Mouse (Mus musculus): Measurements from ENCODE around the gene 2900026A02Rik. TPM values are rescaled to one million over a fixed set of nuclear protein-coding genes. Genes with fewer than 3 reads are reported as not detected.

2900026A02Rik gene
- polyA plus RNA-seq, 1 experiment from 2014 or later: 9.2 TPM

DNA sequence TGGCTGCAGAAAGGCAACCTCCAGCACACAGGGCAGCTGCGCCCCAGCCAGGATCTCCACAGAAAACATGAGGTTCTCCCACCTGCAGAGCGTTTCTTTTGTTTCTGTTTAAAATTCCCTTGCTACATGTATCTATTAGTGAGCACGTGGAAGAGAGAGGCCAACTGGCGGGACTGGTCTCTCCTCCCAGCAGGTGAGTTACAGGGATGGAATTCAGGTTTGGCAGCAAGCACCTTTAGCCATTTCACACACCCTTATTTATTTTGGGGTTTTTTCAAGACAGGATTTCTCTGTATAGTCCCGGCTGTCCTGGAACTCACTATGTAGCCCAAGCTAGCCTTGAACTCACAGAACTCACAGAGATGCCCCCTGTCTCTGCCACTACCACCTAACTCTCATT is 66.6 kb downstream of the 2900026A02Rik start:
- H3K9ac ChIP-seq (ENCODE audit: low read depth, low read length): no peak overlapping the region
- no peak overlapping the region for H3K4me2 ChIP-seq (ENCODE audit: low read depth, low read length)
- H3K27me3 ChIP-seq (replicated peaks; ENCODE audit: control insufficient read depth, insufficient read depth, low read length): no peaks in the 10 kb centered on the region
- peaks cover 38% of the 10 kb centered on the region for H3K4me1 ChIP-seq (ENCODE audit: control insufficient read depth, insufficient read depth, low read length)
- no peak for DNase-seq (ENCODE audit: low spot score)
- H3K9me3 ChIP-seq (ENCODE audit: control insufficient read depth, low read length): no peaks in the 10 kb centered on the region
- H3K36me3 ChIP-seq (ENCODE audit: control insufficient read depth, insufficient read depth, low read length): no peaks in the 10 kb centered on the region
- no peak overlapping the region for H3K4me3 ChIP-seq (ENCODE audit: low read depth, low read length)
- peak overlapping the region; percentile 69; the same call in 1 of the 2 replicates for H3K27ac ChIP-seq (replicated peaks; ENCODE audit: low read depth, low read length)
- 62% methylated on average over 5 of the region's 5 CpGs for WGBS
- ATAC-seq (ENCODE audit: low read depth): no peak

DNA sequence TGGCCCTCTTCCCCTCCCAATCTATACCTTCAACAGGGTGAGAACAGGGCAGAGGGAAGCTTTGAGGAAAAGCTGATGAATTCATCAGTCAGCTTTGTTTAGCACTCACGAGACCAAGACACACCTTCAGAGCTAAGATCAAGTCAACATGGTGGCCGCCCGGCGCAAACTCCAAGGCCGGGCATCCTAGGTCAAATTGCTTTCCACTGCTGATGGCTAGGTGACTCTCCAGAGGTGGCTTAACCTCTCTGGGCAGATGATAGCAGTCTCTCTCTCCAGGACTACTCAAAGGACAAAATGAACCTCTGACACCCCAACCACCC is 67.6 kb downstream of the 2900026A02Rik start:
- WGBS: 94% methylated on average over 4 of the region's 5 CpGs
- H3K4me3 ChIP-seq (ENCODE audit: low read depth, low read length): no peak overlapping the region

DNA sequence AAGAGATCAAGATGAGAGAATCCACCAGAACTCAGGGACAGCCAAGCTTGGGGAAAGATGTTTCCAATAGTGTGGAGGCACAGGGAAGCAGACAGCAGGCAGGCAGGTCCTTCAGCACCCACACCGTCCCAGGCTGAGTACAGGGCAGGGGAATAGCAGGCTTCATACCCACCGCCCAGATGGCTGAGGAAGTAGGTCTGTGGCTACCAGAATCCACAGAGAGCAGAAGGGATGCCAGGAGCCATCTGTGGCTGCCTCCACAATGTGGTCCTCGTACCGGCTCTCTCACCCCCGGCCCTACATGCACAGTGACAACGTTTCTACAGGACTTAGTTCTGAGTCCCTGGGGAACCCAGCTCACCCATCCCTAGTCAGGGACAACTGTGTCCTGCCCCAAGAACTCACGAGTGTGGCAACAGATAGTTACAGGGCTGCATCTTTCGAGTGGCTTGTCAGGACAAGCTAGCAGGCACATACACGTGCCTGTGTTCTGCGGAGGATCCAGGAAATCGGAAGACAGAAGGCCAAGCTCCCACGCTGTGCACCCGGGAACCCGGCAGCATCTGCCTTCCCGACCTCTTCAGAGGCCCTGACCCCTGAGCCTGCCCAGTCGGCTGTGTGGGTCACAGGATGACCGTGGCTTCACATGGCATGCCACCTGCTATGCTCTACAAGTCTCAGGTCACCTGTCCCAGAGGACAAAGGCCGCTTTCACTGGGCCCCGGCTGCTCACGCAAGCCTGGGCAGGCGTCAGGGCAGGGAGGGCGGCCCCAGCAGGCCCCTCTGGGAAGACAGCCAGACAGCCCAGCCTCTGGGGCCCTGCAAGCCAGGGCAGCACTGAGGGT is 68.2 kb downstream of the 2900026A02Rik start:
- 44% methylated on average over 22 of the region's 22 CpGs for WGBS
- no peaks in the 10 kb centered on the region for H3K9me3 ChIP-seq (ENCODE audit: control insufficient read depth, low read length)
- H3K27ac ChIP-seq (replicated peaks; ENCODE audit: low read depth, low read length): peak overlapping the region; percentile 69
- DNase-seq (ENCODE audit: low spot score): peak; percentile 76
- no peak overlapping the region for H3K4me3 ChIP-seq (ENCODE audit: low read depth, low read length)
- no peak overlapping the region for H3K9ac ChIP-seq (ENCODE audit: low read depth, low read length)
- H3K36me3 ChIP-seq (ENCODE audit: control insufficient read depth, insufficient read depth, low read length): no peaks in the 10 kb centered on the region
- peak; percentile 76 for ATAC-seq (ENCODE audit: low read depth)
- no peak overlapping the region for H3K4me2 ChIP-seq (ENCODE audit: low read depth, low read length)
- H3K4me1 ChIP-seq (ENCODE audit: control insufficient read depth, insufficient read depth, low read length): peaks cover 38% of the 10 kb centered on the region
- no peaks in the 10 kb centered on the region for H3K27me3 ChIP-seq (replicated peaks; ENCODE audit: control insufficient read depth, insufficient read depth, low read length)

More for the DNA sequence above, 67.6 kb downstream of the 2900026A02Rik start:
- H3K36me3 ChIP-seq (ENCODE audit: control insufficient read depth, insufficient read depth, low read length): no peaks in the 10 kb centered on the region
- no peak overlapping the region for H3K9ac ChIP-seq (ENCODE audit: low read depth, low read length)
- no peak overlapping the region for H3K4me2 ChIP-seq (ENCODE audit: low read depth, low read length)
- no peaks in the 10 kb centered on the region for H3K27me3 ChIP-seq (replicated peaks; ENCODE audit: control insufficient read depth, insufficient read depth, low read length)
- H3K9me3 ChIP-seq (ENCODE audit: control insufficient read depth, low read length): no peaks in the 10 kb centered on the region
- DNase-seq (ENCODE audit: low spot score) (no peak), ATAC-seq (ENCODE audit: low read depth) (no peak)
- peak overlapping the region; percentile 69 for H3K27ac ChIP-seq (replicated peaks; ENCODE audit: low read depth, low read length)
- peaks cover 39% of the 10 kb centered on the region for H3K4me1 ChIP-seq (ENCODE audit: control insufficient read depth, insufficient read depth, low read length)

DNA sequence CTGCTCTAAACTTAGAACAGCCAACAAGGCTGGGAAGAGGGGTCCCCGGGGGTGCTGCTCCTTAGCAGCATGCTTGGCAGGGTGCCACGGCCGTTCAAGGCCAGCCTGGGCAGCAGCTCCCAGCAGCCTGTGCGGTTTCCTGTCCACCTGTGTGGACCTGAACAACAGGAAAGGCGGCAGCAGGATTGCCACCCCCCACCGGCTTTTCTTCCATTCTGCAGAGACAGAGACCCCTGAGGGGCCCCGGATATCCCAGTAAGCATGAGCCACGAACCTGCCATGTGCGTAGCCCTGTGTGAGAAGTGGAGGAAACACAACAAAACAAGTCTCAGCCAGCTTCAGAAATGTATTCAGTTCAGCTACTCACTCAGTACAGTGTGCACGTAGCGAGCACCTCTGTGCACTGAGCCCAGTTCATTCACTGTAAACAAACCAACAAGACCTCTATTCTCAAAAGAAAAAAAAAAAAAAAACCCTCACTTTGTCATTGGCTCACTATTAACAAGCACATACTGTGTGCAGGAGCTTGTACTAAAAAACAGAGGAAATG is 69.4 kb downstream of the 2900026A02Rik start:
- Histone ChIP-seq H3K27me3 (replicated peaks; ENCODE audit: control insufficient read depth, insufficient read depth, low read length) (no peaks in the 10 kb centered on the region), H3K27ac (replicated peaks; ENCODE audit: low read depth, low read length) (peak overlapping the region; percentile 73), H3K4me3 (ENCODE audit: low read depth, low read length) (no peak overlapping the region), H3K9ac (ENCODE audit: low read depth, low read length) (0 out of 2 replicates have a peak overlapping the region, but pooled peaks have one; percentile 38), H3K36me3 (ENCODE audit: control insufficient read depth, insufficient read depth, low read length) (no peaks in the 10 kb centered on the region), H3K9me3 (ENCODE audit: control insufficient read depth, low read length) (no peaks in the 10 kb centered on the region), H3K4me2 (ENCODE audit: low read depth, low read length) (no peak overlapping the region), H3K4me1 (ENCODE audit: control insufficient read depth, insufficient read depth, low read length) (peaks cover 33% of the 10 kb centered on the region)
- ATAC-seq (ENCODE audit: low read depth): peak; percentile 34; the same call in 1 of the 2 replicates
- peak; percentile 87 for DNase-seq (ENCODE audit: low spot score)
- WGBS: 35% methylated on average over 11 of the region's 11 CpGs

DNA sequence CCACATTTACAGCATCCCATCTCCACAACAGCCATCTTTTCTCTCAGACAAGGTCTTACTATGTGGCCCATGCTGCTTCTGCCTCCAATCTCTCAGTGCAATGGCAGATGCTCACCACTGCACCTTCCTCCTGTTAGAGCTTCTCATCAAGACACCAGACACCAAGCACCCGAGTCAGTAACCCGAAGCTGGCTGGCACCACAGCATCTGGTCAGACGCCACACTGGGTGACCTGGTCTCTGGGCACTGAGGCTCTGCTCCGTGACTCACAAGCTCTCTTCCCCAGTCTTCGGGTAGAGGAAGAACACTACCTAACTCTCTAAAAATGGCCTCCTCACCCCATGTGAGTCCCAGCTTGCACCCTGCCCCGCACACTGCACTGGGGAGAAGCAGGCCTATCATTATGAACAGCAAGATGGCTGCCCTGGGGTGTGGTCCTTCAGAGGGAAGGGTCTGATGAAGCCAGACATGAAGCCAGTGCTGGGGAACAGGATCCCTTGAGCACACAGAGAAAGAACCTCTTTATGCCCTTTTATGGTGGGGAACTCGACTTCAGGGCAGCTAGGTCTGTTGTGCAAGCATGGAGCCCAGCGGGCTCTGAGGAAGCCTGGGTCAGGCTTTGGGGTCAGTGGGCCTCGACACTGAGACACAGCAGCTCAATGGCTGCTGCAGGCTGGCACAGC is 70.0 kb downstream of the 2900026A02Rik start:
- Histone ChIP-seq H3K4me2 (ENCODE audit: low read depth, low read length) (no peak overlapping the region), H3K4me1 (ENCODE audit: control insufficient read depth, insufficient read depth, low read length) (peaks cover 33% of the 10 kb centered on the region), H3K4me3 (ENCODE audit: low read depth, low read length) (no peak overlapping the region), H3K27ac (replicated peaks; ENCODE audit: low read depth, low read length) (peak overlapping the region; percentile 73), H3K9me3 (ENCODE audit: control insufficient read depth, low read length) (no peaks in the 10 kb centered on the region), H3K36me3 (ENCODE audit: control insufficient read depth, insufficient read depth, low read length) (no peaks in the 10 kb centered on the region), H3K9ac (ENCODE audit: low read depth, low read length) (0 out of 2 replicates have a peak overlapping the region, but pooled peaks have one; percentile 38), H3K27me3 (replicated peaks; ENCODE audit: control insufficient read depth, insufficient read depth, low read length) (no peaks in the 10 kb centered on the region)
- 0 out of 2 replicates have a peak, but pooled peaks have one; percentile 2 for ATAC-seq (ENCODE audit: low read depth)
- DNase-seq (ENCODE audit: low spot score): no peak
- WGBS: 53% methylated on average over 8 of the region's 9 CpGs

DNA sequence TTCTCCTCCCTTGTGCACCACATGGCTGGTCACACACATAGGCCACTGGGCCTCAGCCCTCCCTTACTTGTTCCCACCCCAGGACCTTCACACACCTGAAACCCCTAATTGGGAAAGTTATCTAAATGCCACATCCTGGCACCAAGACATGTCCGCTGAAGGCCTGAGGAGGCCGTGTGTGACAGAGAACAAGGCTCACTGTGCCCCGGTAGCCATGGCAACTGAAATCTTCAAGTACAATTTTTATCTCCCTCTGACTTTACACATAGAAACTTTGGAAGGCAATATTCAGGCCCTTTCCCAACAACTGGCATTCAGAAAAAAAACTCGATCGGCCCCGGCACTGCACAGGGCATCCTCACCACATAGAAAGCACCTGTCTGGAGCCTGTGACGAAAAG is 72.0 kb downstream of the 2900026A02Rik start:
- no peaks in the 10 kb centered on the region for H3K9me3 ChIP-seq (ENCODE audit: control insufficient read depth, low read length)
- H3K4me1 ChIP-seq (ENCODE audit: control insufficient read depth, insufficient read depth, low read length): peaks cover 33% of the 10 kb centered on the region
- H3K4me2 ChIP-seq (ENCODE audit: low read depth, low read length): no peak overlapping the region
- no peaks in the 10 kb centered on the region for H3K36me3 ChIP-seq (ENCODE audit: control insufficient read depth, insufficient read depth, low read length)
- H3K9ac ChIP-seq (ENCODE audit: low read depth, low read length): peak overlapping the region; percentile 30; the same call in 1 of the 2 replicates
- H3K27ac ChIP-seq (replicated peaks; ENCODE audit: low read depth, low read length): peak overlapping the region; percentile 44
- ATAC-seq (ENCODE audit: low read depth) (no peak), DNase-seq (ENCODE audit: low spot score) (no peak)
- no peak overlapping the region for H3K4me3 ChIP-seq (ENCODE audit: low read depth, low read length)
- WGBS: 88% methylated on average over 7 of the region's 7 CpGs
- H3K27me3 ChIP-seq (replicated peaks; ENCODE audit: control insufficient read depth, insufficient read depth, low read length): no peaks in the 10 kb centered on the region

- 0 out of 2 replicates have a peak overlapping the region, but pooled peaks have one; percentile 14 for H3K9ac ChIP-seq (ENCODE audit: low read depth, low read length)
- no peaks in the 10 kb centered on the region for H3K36me3 ChIP-seq (ENCODE audit: control insufficient read depth, insufficient read depth, low read length)
- no peak overlapping the region for H3K4me3 ChIP-seq (ENCODE audit: low read depth, low read length)
- H3K4me1 ChIP-seq (ENCODE audit: control insufficient read depth, insufficient read depth, low read length): peaks cover 27% of the 10 kb centered on the region
- H3K9me3 ChIP-seq (ENCODE audit: control insufficient read depth, low read length): no peaks in the 10 kb centered on the region
- H3K27ac ChIP-seq (replicated peaks; ENCODE audit: low read depth, low read length): peak overlapping the region; percentile 65
- WGBS: 58% methylated on average over 13 of the region's 13 CpGs
- ATAC-seq (ENCODE audit: low read depth) (no peak), DNase-seq (ENCODE audit: low spot score) (no peak)
- H3K27me3 ChIP-seq (replicated peaks; ENCODE audit: control insufficient read depth, insufficient read depth, low read length): no peaks in the 10 kb centered on the region
- no peak overlapping the region for H3K4me2 ChIP-seq (ENCODE audit: low read depth, low read length)
Observed at GRCm38 (mm10) chr5:113147994-113148471, 73.0 kb downstream of the 2900026A02Rik start.

GRCm38 (mm10) chr5:113146656-113147055 is 74.4 kb downstream of the 2900026A02Rik start:
- Histone ChIP-seq H3K36me3 (ENCODE audit: control insufficient read depth, insufficient read depth, low read length) (no peaks in the 10 kb centered on the region), H3K4me1 (ENCODE audit: control insufficient read depth, insufficient read depth, low read length) (peaks cover 26% of the 10 kb centered on the region), H3K27me3 (replicated peaks; ENCODE audit: control insufficient read depth, insufficient read depth, low read length) (no peaks in the 10 kb centered on the region), H3K4me3 (ENCODE audit: low read depth, low read length) (no peak overlapping the region), H3K4me2 (ENCODE audit: low read depth, low read length) (no peak overlapping the region), H3K9ac (ENCODE audit: low read depth, low read length) (no peak overlapping the region), H3K9me3 (ENCODE audit: control insufficient read depth, low read length) (no peaks in the 10 kb centered on the region), H3K27ac (replicated peaks; ENCODE audit: low read depth, low read length) (no peak overlapping the region)
- DNase-seq (ENCODE audit: low spot score) (no peak), ATAC-seq (ENCODE audit: low read depth) (no peak)
- 57% methylated on average over 2 of the region's 2 CpGs for WGBS

Data from embryonic facial prominence, embryonic 14.5 days (tissue).